Mouse (Mus musculus) T-helper 17 cell (primary cell): ENCODE measurements around the gene Rab5a.

Experiments used
- in situ Hi-C, 2 experiments: fragments of 300-600 bp; cut with MboI, MseI; formaldehyde crosslinking; loops; 1 replicate in 1 of 2; 2 replicates in 1 of 2; pipeline ENCODE4 v1.15.1; 2025; ENCODE audit warnings: high pct_unique_total_duplicates in 2 of 2

The Rab5a gene

GRCm38 (mm10) chr17:53542536-53542935 is 63.5 kb downstream of the Rab5a start:
- in situ Hi-C loops: loop anchor here (5.0 to 25.0 kb wide), 4 partner anchors 285 to 795 kb away; no protein-coding TSS in a partner anchor

GRCm38 (mm10) chr17:53543591-53544324 is 64.7 kb downstream of the Rab5a start:
- in situ Hi-C loops: loop anchor here (5.0 to 25.0 kb wide), 4 partner anchors 284 to 794 kb away; no protein-coding TSS in a partner anchor

GRCm38 (mm10) chr17:53551306-53552299 is 72.6 kb downstream of the Rab5a start:
- in situ Hi-C loops: no loop called here

- in situ Hi-C loops: no loop called here
These were observed 75.1 kb downstream of the Rab5a start for GRCm38 (mm10) chr17:53554088-53554487.

GRCm38 (mm10) chr17:53554813-53555212 is 75.8 kb downstream of the Rab5a start:
- in situ Hi-C loops: no loop called here
